Mouse (Mus musculus) frontal cortex, postnatal 25 days (tissue): ENCODE data around the gene Osm.

Experiments used
- DNase-seq, 2 experiments: peaks; one replicate each; pipeline ENCODE4 v3.0.0; 2022; ENCODE audit warnings: low spot score in 2 of 2

Osm gene

GRCm38 (mm10) chr11:4239691-4240090 lies 3.5 kb downstream of the Osm start:
- no peak for DNase-seq

GRCm38 (mm10) chr11:4240151-4240550 lies 3.9 kb downstream of the Osm start:
- DNase-seq, result no peak

DNA sequence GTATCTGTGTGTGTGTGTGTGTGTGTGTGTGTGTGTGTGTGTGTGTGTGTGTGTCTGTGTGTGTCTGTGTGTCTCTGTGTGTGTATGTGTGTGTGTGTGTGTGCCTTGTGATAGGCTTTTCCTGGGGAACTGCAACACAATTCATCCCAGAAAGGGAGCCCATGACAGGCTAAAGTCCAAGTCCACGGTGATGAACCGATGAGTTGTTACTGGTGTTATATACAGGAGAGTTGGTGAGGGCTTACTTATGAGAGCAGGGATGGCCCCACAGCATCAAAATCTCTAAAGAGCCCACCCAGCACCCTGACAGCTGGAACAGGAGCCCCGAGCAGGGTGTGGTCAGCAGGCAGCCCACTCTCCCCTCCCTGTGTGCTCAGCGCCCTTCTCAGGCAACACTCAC lies 5.0 kb downstream of the Osm start:
- no peak for DNase-seq

GRCm38 (mm10) chr11:4246126-4246525 lies 9.9 kb downstream of the Osm start:
- no peak for DNase-seq

- no peak for DNase-seq
These were observed 10.4 kb downstream of the Osm start for GRCm38 (mm10) chr11:4246623-4247022.

DNA sequence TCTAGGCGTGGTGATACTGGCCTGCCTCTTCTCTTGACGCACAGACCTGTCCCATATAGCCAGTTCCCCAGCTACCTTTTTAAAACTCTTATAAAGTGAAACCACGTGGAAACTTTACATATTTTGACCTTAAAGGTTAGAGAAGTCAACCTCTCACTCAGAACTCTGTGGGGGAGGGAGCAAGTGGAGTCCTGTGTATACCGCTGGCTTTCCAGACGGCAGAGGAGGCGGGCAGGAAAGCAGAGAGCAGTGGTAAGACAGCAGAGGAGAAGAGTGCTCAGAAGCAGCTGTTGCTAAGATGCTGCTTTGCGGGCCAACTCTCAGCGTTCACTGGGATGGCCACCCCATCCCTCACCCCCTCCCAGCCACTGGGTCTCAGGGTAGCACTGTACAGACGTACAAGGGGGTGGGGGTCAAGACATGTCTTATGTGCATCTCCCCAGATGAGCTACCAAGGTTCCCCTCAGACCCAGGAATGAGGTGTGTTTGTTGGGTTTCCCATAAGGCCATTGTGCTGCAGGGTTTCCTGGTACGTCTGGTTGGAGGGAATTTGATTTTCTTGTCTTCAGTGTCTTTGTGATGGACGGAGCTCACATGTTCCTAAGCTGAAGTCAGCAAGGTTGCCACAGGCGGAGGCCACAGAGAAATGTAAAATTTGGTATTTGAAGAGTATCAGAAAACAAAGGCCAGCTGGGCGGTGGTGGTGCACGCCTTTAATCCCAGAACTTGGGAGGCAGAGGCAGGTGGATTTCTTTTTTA lies 11.2 kb downstream of the Osm start:
- DNase-seq, result no peak

DNA sequence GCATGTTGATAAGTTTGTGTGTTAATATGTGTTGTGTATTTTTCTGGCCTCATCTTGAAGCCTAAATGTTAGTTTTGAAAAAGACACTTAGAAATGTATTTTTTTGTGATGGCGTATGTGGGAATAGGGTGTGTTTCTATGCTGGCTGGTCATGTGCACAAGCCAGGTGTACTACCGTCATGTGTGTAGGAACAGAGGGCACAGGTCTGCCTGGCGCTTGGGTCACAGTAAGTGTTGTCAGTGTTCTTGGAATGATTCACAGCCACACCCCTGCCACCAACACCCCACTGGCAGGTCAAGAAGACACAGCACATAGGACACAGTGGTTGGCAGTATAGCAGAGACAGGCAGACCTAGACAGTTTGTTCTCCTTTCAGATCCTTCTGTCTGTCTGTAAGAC lies 12.9 kb downstream of the Osm start:
- no peak for DNase-seq

- no peak for DNase-seq
These were observed 14.1 kb downstream of the Osm start for GRCm38 (mm10) chr11:4250290-4250689.

GRCm38 (mm10) chr11:4251376-4251775 lies 15.2 kb downstream of the Osm start:
- DNase-seq, result no peak

DNA sequence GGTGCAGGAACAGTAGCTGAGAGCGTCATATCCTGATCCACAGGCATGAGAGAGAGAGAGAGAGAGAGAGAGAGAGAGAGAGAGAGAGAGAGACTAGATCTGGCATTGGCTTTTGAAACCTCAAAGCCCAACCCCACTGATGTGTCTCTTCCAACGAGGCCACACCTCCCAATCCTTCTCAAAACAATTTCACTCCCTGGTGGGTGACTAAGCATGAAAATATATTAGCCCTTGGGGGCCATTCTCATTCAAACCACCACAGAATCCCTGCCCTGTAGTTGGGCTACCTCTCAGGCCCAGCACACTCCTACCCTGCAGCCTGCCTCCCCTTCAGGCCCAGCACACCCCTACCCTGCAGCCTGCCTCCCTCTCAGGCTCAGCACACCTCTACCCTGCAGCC lies 16.7 kb downstream of the Osm start:
- no peak for DNase-seq

DNA sequence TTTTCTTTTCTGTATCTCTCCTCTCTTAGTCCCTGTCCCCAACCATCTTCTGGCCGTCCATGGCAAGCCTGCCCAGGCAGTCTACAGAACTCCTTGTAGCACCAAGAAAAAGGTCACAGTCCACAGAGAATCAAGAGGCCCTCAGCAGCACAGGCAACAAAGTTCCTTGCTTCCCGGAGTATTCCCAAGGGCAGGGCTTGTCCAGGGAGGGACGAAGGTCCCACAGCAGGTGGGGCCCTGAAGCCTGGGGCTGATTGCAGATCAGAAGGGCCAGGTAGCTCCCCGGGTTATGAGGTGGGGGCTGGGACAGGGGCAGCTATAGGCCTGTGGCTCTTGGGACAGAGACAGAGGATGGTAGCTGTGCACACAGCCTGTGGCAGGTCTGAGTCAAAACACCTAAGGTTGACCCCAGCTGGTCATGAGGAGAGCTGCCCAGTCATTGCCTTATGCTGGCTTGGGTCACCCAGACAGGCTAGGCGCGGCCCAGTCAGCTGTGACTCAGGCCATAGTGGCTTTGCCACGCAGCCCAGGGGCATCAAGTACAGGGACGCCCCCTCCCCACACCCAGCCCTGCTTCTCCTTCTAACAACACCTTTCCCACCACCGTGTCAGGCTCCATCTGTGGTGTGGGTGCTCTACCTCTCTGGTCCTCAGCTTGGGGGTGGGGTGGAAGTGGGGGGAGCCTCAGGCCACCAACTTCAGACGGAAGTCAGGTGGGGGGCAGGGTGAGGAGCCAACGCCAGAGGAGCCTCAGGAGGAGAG lies 20.8 kb downstream of the Osm start, which contains the start of gene Lif:
Gene Lif, plus strand, starts transcription at position 712 of the 762 bp plus-strand sequence.
- DNase-seq, result no peak

- DNase-seq, result no peak
These were observed 21.5 kb downstream of the Osm start for GRCm38 (mm10) chr11:4257756-4258155.

DNA sequence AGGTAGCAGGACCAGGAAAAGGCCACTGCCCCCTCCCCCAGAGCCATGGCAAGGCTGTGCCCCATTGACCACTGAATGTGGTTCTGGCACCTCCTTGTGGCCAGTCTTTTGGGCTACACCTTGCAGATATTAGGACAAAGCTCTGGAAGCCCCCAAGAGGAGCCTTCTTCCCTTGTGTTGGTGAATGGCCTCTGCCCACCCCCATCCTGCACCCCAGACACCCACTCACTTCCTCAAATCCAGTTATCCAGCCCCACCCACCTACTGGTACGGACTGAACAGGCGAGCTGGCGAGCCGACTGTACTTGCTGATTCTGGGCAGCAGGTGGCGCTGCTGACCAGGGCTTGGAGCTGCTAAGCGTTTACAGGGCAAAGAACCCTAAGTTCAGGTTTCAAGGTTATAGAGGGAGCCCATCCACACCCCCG lies 22.4 kb downstream of the Osm start:
- DNase-seq, result peak; percentile 81 to 82

- DNase-seq, result no peak
These were observed 24.4 kb downstream of the Osm start for GRCm38 (mm10) chr11:4260463-4261187.

DNA sequence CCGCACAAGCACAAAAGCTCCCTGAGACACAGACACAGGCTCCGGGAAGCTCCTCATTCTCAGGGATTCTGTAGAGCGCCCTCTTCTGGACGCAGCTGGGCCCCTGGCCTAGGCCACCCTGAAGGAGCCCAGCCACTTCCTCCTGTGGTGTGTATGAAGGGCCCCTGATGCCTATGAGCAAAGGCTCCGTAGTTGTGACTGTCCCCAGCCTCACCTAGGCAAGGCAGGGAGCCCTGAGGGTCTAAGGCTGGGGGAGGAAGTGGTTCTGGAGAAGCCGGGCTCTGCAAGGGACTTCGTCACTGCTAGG lies 24.9 kb downstream of the Osm start:
- no peak for DNase-seq

DNA sequence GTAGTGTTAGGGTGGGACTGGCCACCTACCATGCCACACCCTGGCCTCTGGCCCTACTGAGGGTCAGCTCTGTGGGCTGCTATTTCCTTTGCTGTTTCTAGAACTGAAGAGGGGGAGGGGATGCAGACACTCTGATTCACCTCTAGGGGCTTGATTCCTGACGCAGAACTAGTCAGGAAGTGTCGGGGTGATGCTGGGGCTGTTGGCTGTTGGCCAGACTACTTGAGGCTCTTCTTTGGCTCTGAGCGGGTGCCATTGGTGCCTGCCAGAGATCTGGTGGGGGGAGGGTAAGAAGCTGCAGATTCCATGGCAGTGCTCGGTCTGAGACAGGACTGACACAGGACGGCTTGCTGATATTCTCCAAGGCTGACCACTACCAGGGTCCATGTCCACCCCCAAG lies 25.7 kb downstream of the Osm start:
- DNase-seq, result no peak

DNA sequence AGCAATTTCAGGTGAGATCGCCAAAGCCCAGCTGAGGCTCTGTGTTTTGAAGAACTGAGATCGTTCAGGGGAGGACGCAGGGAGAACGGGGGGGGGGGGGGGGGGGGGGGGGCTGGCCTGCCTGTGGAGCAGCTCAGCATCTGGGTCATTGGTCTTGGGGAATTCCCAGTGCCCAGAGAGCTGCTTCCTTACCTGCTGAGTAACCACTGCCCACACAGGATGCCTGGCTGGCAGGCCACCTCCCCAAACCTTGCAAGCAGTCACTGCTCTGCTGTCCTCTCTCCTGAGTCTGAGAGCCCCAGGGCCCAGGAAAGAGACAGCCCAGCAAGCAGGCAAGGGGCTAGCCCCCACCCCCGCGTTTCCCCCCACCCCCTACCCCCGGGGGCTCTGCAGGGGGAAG lies 26.6 kb downstream of the Osm start:
- no peak for DNase-seq

DNA sequence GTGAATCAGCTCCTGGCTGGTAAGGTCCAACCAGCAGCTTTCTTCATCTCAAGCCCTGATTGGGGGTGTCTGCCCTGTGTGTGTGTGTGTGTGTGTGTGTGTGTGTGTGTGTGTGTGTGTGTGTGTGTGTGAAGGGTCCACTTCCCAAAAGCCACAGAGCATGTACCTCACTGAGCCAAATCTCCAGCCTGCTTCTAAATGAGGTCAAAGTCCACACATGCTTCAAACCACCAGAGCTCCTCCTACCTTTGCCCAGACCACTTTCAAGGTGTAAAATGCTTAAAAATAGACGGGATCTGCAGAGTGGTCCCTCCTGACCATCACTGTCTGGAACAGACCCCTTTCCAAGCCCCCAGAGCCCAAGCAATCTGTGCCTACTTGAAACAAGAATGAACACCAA lies 27.1 kb downstream of the Osm start:
- DNase-seq, result no peak

GRCm38 (mm10) chr11:4264066-4264465 lies 27.8 kb downstream of the Osm start:
- no peak for DNase-seq

DNA sequence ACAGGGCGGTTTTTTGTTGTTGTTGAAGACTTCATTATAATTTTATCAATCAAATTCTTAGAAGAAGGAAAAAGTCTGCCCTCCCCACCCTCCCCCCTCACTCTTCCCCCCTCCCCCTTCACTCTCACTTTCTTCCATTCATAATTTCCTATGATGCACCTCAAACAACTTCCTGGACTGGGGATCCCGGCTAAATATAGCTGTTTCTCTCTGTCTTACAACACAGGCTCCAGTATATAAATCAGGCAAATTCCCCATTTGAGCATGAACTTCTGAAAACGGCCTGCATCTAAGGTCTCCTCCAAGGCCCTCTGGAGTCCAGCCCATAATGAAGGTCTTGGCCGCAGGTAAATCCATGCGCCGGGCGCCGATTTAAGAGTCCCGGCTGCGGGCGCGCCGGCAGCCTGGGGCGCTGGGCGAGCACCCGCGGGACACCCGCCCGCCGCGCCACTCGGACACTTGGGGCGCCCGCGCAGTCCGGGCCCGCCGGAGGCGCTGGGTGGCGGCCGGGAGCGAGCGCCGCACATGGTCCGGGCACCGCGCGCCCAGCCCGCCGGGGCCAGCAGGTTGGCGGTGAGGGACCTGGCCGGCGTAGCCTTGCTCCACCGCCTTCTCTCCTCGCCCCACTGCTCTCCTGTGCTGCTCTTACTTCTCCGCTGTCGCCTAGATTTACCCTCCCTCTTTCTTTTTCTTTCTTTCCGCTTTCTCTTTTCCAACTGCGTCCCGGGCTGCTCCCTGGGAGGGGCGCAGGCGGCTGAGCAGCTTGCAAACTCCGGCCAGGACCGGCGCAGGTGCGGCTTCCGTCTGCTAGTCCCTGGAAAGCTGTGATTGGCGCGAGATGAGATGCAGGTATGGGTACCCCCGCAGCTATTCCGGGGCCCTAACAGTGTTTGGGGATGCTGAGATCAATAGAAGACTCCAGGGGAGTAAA lies 30.3 kb downstream of the Osm start:
- DNase-seq, result no peak

DNA sequence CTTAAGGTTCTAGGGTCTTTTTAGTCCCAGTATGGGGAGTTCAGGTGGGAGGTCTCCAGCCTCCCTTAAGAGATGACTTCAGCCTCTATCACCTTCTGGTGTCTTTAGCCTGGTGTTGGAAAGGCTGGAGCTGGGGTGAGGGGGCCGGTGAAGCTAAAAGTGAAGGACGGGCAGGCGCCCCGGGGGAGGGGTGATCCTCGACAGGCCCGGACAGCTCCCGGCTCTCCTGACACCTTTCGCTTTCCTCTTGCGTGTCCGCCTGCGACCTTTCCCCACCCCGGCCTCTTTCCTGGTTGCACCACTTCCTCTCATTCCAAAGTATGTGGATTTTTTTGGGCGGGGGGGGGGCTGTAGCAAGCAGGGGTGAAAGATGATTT lies 31.0 kb downstream of the Osm start:
- no peak for DNase-seq

DNA sequence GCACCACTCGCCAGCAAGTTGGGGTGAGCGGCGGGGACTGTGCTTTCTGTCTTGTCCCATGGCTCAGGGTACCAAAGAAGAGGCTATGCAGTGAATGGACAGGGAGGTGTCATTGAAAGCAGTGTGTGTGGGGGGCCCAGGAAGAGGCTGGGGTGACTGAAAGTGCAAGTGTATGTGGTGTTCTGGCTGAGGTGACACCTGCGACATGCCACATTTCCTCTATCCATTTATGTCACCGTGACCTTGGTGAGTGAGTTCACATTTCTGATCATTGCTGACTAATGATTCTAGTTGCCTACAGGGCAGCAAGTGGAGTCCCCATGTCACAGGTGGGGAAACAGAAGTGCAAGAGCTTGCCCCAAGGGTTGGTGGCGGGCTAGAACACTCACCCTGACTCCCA lies 32.3 kb downstream of the Osm start:
- DNase-seq, result no peak
